Mouse (Mus musculus) monocyte, adult 2 months (primary cell): ENCODE results near the gene Fads2.

Experiments used
- DNase-seq, 2 experiments: peaks; one replicate each; pipeline ENCODE4 v3.0.0; 2022; ENCODE audit warnings: low spot score in 2 of 2, low read depth in 1 of 2

Fads2 gene

DNA sequence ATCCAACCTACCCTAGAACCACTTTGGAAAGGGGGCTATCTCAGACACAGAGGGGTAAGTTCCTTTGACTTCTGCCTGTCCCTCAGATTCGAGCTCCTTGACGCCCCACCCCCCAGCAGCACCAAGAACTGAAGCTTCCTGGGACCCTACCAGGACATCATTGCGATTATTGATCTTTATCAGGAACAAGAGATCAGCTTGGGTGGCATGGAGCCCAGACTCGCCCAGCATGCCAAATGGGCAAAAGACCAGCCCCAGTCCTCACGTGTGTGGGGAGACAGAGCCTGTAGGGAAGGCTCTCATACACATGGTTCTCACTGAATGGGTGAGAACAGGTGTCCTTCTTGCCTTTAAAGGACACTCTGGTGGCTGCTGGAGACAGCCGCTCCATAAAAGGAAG is 2.7 kb upstream of the Fads2 start:
- no peak for DNase-seq

GRCm38 (mm10) chr19:10102054-10102700 is 631 bp upstream of the Fads2 start:
- DNase-seq: no peak

GRCm38 (mm10) chr19:10100631-10101071 is 895 bp downstream of the Fads2 start:
- peak; percentile 3 to 21 for DNase-seq

- no peak for DNase-seq
Observed at GRCm38 (mm10) chr19:10097826-10098225, 3.7 kb downstream of the Fads2 start.

- no peak for DNase-seq
Observed at GRCm38 (mm10) chr19:10096371-10096876, 5.1 kb downstream of the Fads2 start.

DNA sequence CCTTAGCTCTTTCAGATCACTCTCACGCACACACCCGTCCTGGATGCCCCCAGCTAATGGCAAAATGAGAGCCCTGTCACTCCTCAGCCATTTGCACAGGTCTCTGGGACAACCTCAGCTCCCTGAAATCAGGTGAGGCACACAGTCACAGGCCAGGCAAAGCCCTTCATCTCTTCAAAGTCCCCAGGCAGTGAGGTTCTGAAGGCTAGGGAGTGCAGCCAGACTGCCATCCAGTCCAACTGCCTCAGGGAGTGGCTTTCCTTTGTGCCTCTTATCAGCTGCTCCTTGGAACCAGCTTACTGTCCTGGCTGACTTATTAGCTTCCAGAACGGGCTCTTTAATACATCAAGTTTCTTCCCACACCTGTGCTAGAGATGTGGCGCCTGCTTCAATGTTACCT is 6.9 kb downstream of the Fads2 start:
- DNase-seq: no peak

DNA sequence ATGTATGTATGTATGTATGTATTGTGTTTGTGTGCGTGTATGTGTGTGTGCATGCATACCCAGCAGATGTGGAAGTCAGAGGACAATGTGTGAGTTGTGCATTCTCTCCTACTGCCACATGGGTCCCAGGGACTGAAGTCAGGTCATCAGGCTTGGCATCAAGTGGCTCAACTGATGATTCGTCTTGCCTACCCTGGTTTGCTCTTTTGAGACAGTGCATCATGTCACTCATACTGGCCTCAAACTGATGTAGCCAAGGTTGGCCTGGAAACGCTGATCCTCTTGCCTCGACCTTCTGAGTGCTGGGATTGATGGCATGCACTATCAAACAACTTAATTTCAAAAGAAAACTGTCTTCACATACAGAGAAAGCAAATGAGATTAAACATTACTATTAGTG is 7.7 kb downstream of the Fads2 start:
- no peak for DNase-seq

GRCm38 (mm10) chr19:10086976-10087375 is 14.6 kb downstream of the Fads2 start:
- DNase-seq: no peak

- DNase-seq: no peak
Observed at GRCm38 (mm10) chr19:10085454-10085853, 16.1 kb downstream of the Fads2 start.

DNA sequence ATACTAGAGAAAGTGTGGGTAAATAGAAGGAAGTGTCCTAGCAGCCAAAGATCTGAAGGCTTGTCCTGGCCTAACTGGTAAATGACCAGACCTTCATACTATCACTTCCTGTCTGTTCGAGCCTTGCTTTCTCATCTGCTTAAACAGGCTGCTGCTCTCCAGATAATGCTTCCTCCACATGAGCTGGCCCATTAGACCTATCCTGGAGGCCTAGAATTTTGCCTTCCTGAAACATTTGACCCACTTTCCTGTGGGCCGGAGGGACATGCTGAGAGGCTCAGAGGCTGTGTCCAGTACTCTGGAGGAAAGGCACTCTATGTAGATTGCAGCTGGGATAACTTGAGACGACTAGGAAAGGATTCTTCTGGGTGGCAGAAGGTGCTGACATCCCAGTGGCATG is 19.4 kb downstream of the Fads2 start:
- no peak for DNase-seq

DNA sequence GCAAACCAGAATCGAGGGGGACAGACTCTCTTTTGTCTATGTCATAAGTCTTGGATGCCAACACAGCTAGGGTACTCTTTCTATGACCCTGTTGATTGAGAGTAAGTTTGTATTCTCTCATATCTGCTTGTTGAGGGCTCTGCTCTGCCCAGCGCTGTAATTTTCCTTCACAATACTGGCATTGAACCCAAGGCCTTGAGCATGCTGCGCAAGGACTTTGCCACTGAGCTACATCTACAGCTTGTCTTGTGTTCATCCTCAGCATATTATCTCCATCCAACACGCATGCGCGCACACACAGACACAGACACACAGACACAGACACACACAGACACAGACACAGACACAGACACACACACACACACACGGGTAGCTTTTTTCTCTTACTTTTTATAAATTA is 21.2 kb downstream of the Fads2 start:
- no peak for DNase-seq

DNA sequence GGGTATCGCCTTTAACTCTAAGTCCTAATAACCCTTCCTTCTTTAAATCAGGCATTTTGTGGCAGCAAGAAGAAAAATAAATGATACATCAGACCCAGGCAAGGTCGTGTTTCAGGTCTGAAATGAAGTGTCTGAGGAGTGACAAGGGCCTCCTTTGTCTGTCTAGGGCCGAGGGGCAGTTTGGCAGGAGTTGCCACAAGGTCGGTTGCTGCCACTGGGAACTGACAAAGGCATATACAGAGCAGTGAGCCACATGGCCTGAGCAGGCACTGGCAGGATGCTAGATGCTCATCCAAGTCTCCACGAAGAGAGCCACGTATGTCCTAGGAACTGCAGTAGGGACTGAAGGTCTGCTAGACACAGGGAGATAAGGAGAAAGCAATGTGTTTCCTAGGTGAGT is 23.2 kb downstream of the Fads2 start:
- DNase-seq: no peak

- no peak for DNase-seq
Observed at GRCm38 (mm10) chr19:10073145-10073544, 28.4 kb downstream of the Fads2 start.

- no peak for DNase-seq
Observed at GRCm38 (mm10) chr19:10071892-10072291, 29.7 kb downstream of the Fads2 start.

DNA sequence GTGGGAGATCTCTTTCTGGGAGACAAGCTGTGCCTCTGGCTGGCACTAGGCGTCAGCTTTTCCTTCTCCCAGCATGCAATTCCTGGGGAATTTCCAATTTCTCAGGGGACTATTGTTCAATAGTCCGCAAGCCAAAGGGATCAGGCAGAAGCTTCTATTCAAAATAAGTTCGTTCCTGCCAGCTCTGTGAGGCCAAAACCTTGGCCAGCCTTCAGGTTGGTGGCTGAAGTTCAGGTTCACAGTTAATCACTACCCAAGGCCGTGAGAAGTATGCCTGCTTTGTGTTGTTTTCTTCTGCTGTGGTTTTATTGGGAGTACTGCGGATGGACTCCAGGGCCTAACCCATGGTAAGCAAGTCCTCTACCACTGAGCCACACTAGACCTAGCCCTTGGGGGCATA is 30.4 kb downstream of the Fads2 start:
- DNase-seq: no peak

DNA sequence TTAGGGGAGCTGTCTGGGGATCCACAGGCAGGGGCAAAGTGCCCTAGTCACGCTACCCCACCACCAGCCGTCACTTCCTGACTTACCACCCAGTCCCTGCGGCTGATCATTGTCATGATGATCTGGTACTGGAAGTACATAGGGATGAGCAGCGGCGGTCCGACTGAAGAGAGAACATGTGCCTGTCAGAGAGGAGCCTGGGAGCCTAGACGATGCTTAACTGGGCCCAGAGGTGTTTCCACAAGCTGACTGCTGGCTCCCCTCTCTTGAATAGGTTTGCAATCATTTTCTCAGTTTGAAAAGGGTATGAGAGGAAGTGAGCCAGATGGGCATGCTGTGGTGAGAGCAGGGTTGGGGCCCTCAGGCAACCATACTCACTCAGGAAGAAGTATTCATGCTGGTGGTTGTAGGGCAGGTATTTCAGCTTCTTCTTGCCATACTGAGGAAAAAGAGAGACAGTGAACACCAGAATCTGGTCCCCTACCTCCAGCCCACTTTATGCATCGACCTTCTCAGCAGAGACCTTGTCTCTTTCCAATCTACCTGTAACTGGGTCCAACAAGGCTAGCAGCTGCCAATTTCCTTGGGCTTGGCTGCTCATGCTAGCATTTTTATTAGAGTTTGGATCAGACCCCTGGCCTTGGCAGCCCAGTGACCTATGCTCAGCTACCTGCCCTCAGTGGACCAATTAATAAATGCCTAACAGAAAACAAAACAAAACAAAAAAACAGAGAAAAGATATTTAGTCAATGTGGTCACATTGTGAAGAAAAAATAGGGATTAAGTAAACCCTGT is 31.2 kb downstream of the Fads2 start:
- DNase-seq: no peak

GRCm38 (mm10) chr19:10067701-10068100 is 33.8 kb downstream of the Fads2 start:
- no peak for DNase-seq

DNA sequence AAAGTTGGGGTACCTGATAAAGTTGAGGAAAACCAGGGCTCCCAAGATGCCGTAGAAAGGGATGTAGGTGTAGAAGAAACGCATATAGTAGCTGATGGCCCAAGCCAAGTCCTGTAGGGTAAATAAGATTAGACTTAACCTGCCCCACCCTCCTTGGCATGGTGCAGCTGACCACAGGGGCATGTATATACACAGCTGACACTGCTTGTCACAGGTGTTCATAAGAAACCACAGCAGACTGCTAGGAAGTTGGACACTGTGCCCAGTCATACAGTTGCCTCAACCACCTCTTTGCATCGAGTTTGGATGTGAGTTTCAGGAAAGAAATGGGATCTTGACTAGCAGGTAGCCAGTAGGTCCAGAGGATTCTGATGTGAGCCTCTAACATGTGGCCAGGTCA is 35.0 kb downstream of the Fads2 start:
- no peak for DNase-seq

DNA sequence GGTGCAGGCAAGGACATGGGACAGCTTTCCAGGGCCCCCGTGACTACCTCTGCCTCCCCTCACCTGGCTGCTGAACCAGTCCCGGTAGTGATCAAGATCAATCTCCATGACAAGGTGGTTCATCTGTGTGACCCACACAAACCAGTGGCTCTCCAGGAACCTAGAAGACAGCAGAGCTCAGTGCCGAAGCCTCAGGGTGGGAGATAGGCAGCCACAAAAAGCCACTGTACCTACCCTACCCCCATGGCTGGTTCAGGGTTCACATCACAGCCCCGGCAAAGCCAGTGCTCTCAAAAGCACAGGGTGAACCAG is 35.4 kb downstream of the Fads2 start:
- DNase-seq: no peak

DNA sequence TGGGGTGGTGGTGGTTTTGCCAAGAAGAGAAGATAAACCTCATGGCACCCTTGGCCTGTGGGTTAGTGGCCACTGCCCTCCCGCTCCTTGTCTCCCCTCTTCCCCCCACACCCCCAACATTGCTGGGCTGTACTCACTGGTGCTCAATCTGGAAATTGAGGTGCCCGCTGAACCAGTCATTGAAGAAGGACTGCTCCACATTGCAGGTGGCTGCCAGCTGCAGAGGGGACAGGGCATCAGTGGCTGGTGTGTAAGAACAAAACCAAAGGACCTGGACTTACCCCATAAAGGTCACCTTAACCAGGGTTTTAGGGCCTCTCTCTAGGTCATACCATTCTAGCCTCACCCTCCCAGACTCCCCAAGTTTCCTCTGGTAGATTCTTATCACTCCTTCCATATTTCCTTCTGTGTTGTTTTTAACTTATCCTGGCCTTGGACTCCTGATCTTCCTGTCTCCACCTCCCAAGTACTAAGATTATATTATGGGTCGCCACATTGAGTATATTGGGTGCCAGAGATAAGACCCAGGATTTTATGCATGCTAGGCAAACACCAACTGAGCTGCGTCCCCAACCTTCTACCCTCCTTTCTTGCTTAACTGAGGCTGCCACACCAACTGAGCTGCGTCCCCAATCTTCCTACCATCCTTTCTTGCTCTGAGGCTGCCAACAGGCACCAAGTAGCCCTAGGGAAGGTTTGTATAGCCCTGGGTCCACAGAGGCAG is 35.9 kb downstream of the Fads2 start:
- DNase-seq: no peak

DNA sequence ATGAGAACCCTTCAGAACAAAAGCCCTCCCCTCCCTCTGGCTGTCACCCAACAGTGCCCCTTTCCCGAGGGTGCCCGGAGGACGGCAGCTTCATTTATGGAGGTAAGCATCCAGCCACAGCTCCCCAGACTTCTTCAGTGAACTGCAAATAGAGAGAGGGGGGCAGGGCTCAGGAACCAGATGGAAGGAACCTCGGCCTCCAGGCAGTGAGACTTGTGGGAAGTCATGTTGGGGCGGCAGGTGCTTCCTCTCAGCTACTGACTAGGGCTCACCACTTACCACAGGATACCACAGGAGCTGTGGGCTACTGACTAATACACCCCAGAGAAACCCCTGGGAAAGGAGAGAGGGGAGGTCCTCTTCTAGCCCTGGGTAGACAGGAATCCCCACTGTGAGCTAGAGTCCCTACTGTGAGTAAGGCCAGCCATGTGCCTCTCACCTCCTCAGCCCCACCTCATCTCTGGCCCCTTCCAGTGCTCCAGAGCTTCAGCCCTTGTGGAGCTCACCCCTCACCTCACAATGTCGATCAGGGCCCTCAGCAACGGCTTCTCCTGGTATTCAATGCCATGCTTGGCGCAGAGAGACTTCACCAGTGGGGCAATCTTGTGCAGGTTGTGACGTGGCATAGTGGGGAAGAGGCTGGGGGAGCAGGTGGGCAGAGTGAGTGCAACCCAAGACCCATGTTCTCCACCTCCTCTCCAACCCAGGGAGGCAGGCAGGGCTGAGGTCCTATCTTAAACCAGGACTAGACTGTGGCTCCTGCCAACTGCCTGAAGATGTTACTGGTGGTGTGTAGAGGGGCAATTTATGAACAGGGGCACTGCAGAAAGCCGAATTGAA is 37.2 kb downstream of the Fads2 start:
- DNase-seq: no peak
